Mouse (Mus musculus) forebrain, embryonic 14.5 days (tissue): ENCODE results near the gene Rpl38. TPM values are rescaled to one million over a fixed set of nuclear protein-coding genes. Genes with fewer than 3 reads are reported as not detected.

Experiments
- ATAC-seq: fragments of 200-750 bp; cut with Nextera tagmentation; 2 replicates; pipeline ENCODE4 v1.8.0; 2017; ENCODE audit warnings: mild to moderate bottlenecking, moderate library complexity
- DNase-seq: peaks from one replicate; pipeline ENCODE4 v3.0.0-alpha.2; 2015; ENCODE audit warnings: low spot score
- H3K27ac ChIP-seq: fragments of 300-500 bp; sonication (generic); 2 replicates; pipeline ENCODE4 v1.5.1; 2014; ENCODE audit warnings: low read depth, mild to moderate bottlenecking, control low read depth, low read length, moderate library complexity
- H3K27me3 ChIP-seq: fragments of 300-500 bp; sonication (generic); replicated peaks from 2 replicates; pipeline ENCODE4 v1.6.1; 2014; ENCODE audit warnings: low read length, control low read depth, mixed read lengths; ENCODE audit not compliant: control insufficient read depth, insufficient read depth
- H3K36me3 ChIP-seq: fragments of 300-500 bp; sonication (generic); 2 replicates; pipeline ENCODE4 v1.6.1; 2014; ENCODE audit warnings: low read length, control low read depth; ENCODE audit not compliant: control insufficient read depth, insufficient read depth
- H3K4me1 ChIP-seq: fragments of 300-500 bp; sonication (generic); 2 replicates; pipeline ENCODE4 v1.6.1; 2014; ENCODE audit warnings: antibody characterized with exemption, low read length, control low read depth; ENCODE audit not compliant: control insufficient read depth, insufficient read depth
- H3K4me2 ChIP-seq: fragments of 300-500 bp; sonication (generic); 2 replicates; pipeline ENCODE4 v1.6.1; 2014; ENCODE audit warnings: mild to moderate bottlenecking, control low read depth, low read length
- H3K4me3 ChIP-seq: fragments of 300-500 bp; sonication (generic); 2 replicates; pipeline ENCODE4 v1.5.1; 2014; ENCODE audit warnings: low read depth, low read length, control low read depth
- H3K9ac ChIP-seq: fragments of 300-500 bp; sonication (generic); 2 replicates; pipeline ENCODE4 v1.6.1; 2014; ENCODE audit warnings: mild to moderate bottlenecking, low read length, control low read depth, moderate library complexity
- H3K9me3 ChIP-seq: fragments of 300-500 bp; sonication (generic); replicated peaks from 2 replicates; pipeline ENCODE4 v1.6.1; 2016; ENCODE audit warnings: low read length, control low read depth, mixed read lengths; ENCODE audit not compliant: control insufficient read depth
- WGBS: fragments of 180-500 bp; shearing (Covaris S2); extraction: QIAGEN DNeasy Blood & Tissue Kit; methylation state at CpG from one replicate; pipeline ENCODE4 v1.1.7; 2014; 5-methylcytosine and 5-hydroxymethylcytosine counted together
- polyA plus RNA-seq: library from polyadenylated mRNA; unstranded; fragments of >200 nt; fragmentation: Nextera tagmentation; extraction: Ambion mirVana; gene quantifications from 2 replicates; pipeline ENCODE4 v1.2.1, GENCODE M21; 2014

Rpl38 gene
- polyA plus RNA-seq, result 739 and 915 TPM in 2 replicates

DNA sequence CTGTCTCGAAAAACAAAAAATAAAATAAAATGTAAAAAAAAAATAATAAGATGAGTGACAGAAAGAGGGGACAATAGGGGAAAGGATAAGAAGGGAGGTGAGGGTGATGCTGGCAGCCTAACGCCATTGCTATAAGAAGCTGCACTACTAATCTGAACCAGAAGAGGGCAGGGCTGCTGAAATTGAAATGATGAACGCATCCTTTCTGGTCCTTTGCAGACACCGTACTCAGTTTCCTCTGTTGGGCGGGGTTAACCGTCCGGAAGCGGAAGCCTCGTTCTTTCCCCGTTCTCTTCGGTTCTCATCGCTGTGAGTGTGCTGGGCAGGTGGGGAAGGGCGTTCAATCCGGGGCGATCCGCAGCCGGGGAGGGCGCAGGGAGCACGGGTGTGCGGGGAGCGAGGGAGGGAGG is at the start of gene Rpl38:
Gene Rpl38, plus strand, starts transcription at position 224 of the 410 bp plus-strand sequence.
- DNase-seq (peak; percentile 99), ATAC-seq (peak; percentile 92)
- Histone ChIP-seq H3K27ac (peak within 1 kb of the TSS; percentile 88), H3K4me1 (peaks cover 12% of the 10 kb centered on the region), H3K9me3 (no peaks in the 10 kb centered on the region), H3K4me2 (peak within 1 kb of the TSS; percentile 68), H3K27me3 (no peaks in the 10 kb centered on the region), H3K36me3 (peaks cover 33% of the 10 kb centered on the region), H3K9ac (peak within 1 kb of the TSS; percentile 91), H3K4me3 (peak within 1 kb of the TSS; percentile 88)
- WGBS, result under 1% methylated on average over 21 of the region's 21 CpGs

DNA sequence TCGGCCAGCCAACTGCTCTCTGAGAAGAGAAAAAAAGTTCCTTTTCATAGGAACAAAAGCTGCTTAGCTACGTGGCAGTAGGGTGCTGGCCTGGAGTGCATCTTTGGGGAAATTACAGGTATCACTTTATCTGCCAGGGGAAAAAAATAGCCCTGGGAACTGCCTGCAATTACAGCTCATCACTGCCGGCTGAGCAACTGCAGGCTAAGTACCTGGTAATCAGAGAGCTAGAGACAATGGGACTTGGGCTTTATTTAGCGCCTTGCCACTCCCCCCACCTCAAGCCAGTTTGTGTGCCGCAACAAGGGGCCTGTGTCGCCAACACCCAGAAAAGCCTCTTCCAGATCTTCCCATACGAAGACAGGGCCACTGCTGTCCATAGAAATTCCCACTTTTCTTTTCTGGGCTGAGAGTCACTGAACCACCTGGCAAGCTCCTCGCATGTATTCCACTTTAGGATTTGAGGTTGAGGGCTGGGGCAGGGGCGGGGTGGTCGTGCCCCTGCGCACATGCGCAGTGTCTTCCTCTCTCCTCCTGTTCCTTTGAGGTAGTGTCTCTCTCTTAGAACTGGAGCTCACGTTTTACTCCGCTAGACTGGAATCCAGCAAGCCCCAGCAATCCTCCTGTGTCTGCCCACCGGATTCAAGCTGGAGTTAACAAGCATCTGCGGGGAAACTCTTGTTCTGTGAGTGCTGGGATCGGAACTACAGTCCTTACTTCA is 49.5 kb upstream of the Rpl38 start:
- ATAC-seq (no peak), DNase-seq (no peak)
- Histone ChIP-seq H3K36me3 (no peaks in the 10 kb centered on the region), H3K4me2 (no peak overlapping the region), H3K9ac (no peak overlapping the region), H3K4me3 (no peak overlapping the region), H3K27me3 (no peaks in the 10 kb centered on the region), H3K4me1 (peaks cover 2% of the 10 kb centered on the region; the same call in 1 of the 2 replicates), H3K9me3 (no peaks in the 10 kb centered on the region), H3K27ac (no peak overlapping the region)
- 29% methylated on average over 17 of the region's 17 CpGs for WGBS

DNA sequence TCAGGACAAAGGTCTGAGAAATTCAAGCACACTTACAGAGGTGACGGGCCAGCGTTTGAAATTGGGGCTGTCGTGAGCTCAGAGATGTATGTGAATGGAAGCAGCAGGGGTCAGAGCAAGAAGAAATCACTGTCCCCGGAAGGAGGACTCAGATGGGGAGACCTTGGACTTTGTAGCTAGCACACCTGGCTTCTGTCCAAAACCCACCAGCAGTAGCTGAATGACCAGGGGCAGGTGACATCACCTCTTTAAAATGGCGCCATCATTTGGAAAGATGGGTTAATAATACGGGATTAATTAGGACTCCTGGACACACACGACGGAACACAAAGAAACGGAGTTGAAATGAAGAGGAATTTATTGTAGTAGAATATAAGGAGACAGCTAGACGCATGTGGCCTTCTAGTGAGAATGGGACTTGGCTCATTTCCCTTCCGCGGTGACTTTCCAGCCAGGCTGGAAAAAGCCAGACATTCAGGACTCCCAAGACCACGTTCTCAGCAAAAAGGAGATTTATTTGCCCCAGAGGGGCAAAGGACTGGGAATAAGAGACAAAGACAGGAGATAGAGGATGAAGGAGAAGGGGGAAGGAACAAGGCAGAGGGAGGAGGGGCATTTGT is 42.1 kb upstream of the Rpl38 start:
- H3K4me2 ChIP-seq, result no peak overlapping the region
- peak; percentile 49 for DNase-seq
- H3K27me3 ChIP-seq, result no peaks in the 10 kb centered on the region
- no peak overlapping the region for H3K27ac ChIP-seq
- no peak overlapping the region for H3K4me3 ChIP-seq
- WGBS, result 37% methylated on average over 13 of the region's 13 CpGs
- no peaks in the 10 kb centered on the region; the same call in 1 of the 2 replicates for H3K4me1 ChIP-seq
- no peaks in the 10 kb centered on the region for H3K9me3 ChIP-seq
- no peak overlapping the region for H3K9ac ChIP-seq
- ATAC-seq, result no peak
- no peaks in the 10 kb centered on the region for H3K36me3 ChIP-seq

DNA sequence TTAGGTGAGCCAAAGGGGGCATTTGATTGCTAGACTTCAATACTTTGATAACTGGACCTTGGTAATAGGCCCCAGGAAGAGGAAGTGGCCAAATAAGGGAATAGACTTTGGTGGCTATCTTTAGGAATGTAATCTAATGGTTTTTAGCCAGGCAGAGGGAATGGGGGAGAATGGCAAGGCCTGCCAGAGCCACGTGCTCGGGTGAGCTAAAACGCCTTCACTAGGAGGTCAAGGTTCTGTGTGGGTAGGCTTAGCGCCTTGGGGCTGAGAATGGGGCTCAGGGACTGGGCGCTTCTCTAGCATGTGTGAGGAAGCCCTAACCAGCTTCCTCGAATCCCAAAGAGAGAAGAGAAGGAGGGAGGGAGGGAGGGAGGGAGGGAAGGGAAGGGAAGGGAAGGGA is 41.3 kb upstream of the Rpl38 start:
- 83% methylated on average over 5 of the region's 6 CpGs for WGBS
- no peak overlapping the region for H3K4me3 ChIP-seq

DNA sequence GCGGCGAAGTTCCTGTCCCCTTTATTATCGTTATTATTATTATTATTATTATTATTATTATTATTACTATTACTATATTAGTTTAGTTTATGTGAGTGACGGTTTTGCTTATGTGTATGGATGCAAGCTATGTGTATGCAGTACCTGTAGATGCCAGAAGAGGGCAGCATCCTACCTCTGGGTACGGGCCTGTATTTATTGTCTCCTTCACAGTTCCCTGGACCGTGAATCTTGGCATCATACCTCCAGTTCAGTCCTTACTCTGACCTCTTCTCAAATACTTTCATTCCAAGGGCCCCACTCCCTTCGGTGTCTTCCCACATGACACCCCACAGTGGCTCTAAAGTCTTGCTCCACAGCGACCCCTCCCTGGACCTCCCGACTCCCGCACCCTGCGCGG is 40.3 kb upstream of the Rpl38 start:
- Histone ChIP-seq H3K9ac (no peak overlapping the region), H3K4me2 (no peak overlapping the region), H3K27me3 (no peaks in the 10 kb centered on the region), H3K36me3 (no peaks in the 10 kb centered on the region), H3K9me3 (no peaks in the 10 kb centered on the region), H3K4me3 (no peak overlapping the region), H3K4me1 (no peaks in the 10 kb centered on the region; the same call in 1 of the 2 replicates), H3K27ac (no peak overlapping the region)
- no peak for DNase-seq
- 81% methylated on average over 12 of the region's 12 CpGs for WGBS
- ATAC-seq, result no peak

More for the DNA sequence above, 41.3 kb upstream of the Rpl38 start:
- H3K9me3 ChIP-seq, result no peaks in the 10 kb centered on the region
- H3K4me2 ChIP-seq, result no peak overlapping the region
- H3K4me1 ChIP-seq, result no peaks in the 10 kb centered on the region; the same call in 1 of the 2 replicates
- no peak overlapping the region for H3K9ac ChIP-seq
- no peaks in the 10 kb centered on the region for H3K36me3 ChIP-seq
- H3K27me3 ChIP-seq, result no peaks in the 10 kb centered on the region
- DNase-seq (no peak), ATAC-seq (no peak)
- no peak overlapping the region for H3K27ac ChIP-seq

DNA sequence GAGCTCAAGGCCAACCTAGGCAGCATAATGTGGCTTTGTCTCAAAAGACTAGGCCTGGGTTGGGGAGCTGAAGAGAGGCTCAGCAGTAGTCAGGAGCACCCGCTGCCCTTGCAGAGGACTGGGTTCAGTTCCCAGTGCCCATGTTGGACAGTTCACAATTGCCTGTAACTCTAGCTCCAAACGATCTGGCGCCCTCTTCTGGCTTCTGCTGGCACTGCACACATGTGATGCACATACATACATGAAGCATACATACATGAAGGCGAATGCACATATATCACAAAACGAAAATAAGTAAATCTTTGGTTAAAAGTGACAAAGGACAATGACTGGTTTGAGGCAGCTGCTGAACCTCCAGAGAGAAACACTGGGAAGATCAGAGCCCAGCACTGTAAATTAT is 38.3 kb upstream of the Rpl38 start:
- no peak overlapping the region for H3K4me2 ChIP-seq

DNA sequence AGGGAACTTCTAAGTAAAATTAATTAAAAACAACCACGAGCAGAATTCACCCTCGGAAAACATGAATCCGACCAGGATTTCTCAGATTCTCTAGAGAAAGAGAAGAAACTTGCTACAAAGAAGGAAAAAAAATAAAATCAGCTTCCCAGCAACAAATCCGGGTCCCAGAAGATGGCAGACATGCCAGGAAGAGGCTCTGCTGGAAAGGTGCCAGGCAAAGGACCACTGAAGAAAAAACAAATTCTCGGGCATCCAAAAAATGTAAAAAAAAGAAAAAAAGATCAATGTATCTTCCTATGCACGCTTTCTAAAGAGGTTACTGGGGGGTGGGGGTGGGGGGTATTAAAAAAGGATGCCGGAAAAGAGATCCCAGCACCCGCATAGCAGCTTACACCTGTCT is 36.1 kb upstream of the Rpl38 start:
- Histone ChIP-seq H3K4me2 (no peak overlapping the region), H3K4me3 (no peak overlapping the region), H3K9ac (no peak overlapping the region), H3K27ac (no peak overlapping the region), H3K9me3 (no peaks in the 10 kb centered on the region), H3K27me3 (no peaks in the 10 kb centered on the region), H3K36me3 (no peaks in the 10 kb centered on the region), H3K4me1 (peaks cover 5% of the 10 kb centered on the region; the same call in 1 of the 2 replicates)
- ATAC-seq (no peak), DNase-seq (no peak)
- 68% methylated on average over 8 of the region's 8 CpGs for WGBS

More for the DNA sequence above, 38.3 kb upstream of the Rpl38 start:
- Histone ChIP-seq H3K9me3 (no peaks in the 10 kb centered on the region), H3K27me3 (no peaks in the 10 kb centered on the region), H3K4me3 (no peak overlapping the region), H3K36me3 (no peaks in the 10 kb centered on the region), H3K9ac (no peak overlapping the region), H3K27ac (no peak overlapping the region), H3K4me1 (no peaks in the 10 kb centered on the region; the same call in 1 of the 2 replicates)
- DNase-seq, result no peak
- ATAC-seq, result no peak
- WGBS, result 83% methylated on average over 5 of the region's 5 CpGs

DNA sequence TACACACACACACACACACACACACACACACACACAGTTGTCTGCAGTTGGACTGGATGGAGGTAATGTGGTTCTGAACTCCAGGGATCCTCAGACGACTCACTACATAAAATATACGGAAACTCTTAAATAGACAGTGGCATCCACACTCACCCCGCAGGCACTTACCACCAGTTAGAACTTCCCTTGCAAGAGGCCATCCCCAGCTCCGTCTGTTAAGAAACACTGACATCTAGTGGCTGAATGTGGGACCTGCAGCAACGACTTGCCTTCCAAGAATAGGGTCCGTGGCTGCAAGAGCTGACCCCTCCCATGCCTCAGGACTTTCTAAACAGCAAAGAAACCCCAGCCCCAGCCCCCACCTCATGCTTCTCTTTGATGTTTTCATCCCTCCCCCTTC is 32.0 kb upstream of the Rpl38 start:
- no peak overlapping the region for H3K27ac ChIP-seq
- no peaks in the 10 kb centered on the region for H3K9me3 ChIP-seq
- WGBS, result 2% methylated on average over 6 of the region's 6 CpGs
- H3K4me1 ChIP-seq, result peaks cover 15% of the 10 kb centered on the region
- no peak overlapping the region for H3K9ac ChIP-seq
- H3K4me3 ChIP-seq, result no peak overlapping the region
- H3K27me3 ChIP-seq, result peaks cover 9% of the 10 kb centered on the region; the same call in 1 of the 2 replicates
- H3K4me2 ChIP-seq, result peak overlapping the region; percentile 30; the same call in 1 of the 2 replicates
- no peaks in the 10 kb centered on the region for H3K36me3 ChIP-seq
- peak; percentile 96 for DNase-seq
- ATAC-seq, result peak; percentile 74
